In genomic region chr4:41460690-41461089, GRCm38 (mm10) we compare ENCODE assay signal across 22 mouse cellular contexts. TPM values are rescaled to one million over a fixed set of nuclear protein-coding genes. Genes with fewer than 3 reads are reported as not detected.
DNase-seq lines count a peak whose midpoint lies in the region; ATAC-seq and TF ChIP-seq lines count a peak whose summit lies in the region.
"Had no signal": no experiment of that assay in that cellular context is flagged by ENCODE, and none has a peak within 500 bp of the region (broad histone marks: within the 10 kb centered on the region; RNA-seq: fewer than 3 reads in every experiment).

No protein-coding gene starts in this region.

- no peak overlapping the region for H3K9ac ChIP-seq in embryonic facial prominence, embryonic 14.5 days (ENCODE audit: low read depth, low read length)

- no peaks in the 10 kb centered on the region for H3K9me3 ChIP-seq in embryonic facial prominence, embryonic 14.5 days (ENCODE audit: control insufficient read depth, low read length)
- H3K9me3 ChIP-seq in embryonic facial prominence, embryonic 10.5 days: no peaks in the 10 kb centered on the region
- H3K9me3 ChIP-seq: G1E had no signal

- H3ac ChIP-seq in C2C12 (ENCODE audit: control insufficient read depth, insufficient read length, low read depth): no peak overlapping the region
- no peak overlapping the region for H3ac ChIP-seq in myocyte (ENCODE audit: control insufficient read depth, insufficient read length)

- no peak for TF ChIP-seq POLR2A in myocyte (IDR thresholded peaks at IDR 0.05; ENCODE audit: insufficient read length, low read depth)

- no peak for TF ChIP-seq CTCF in C2C12 (IDR thresholded peaks at IDR 0.05; ENCODE audit: control insufficient read depth, insufficient read depth, insufficient read length)

- no peak for ATAC-seq in embryonic facial prominence, embryonic 14.5 days (ENCODE audit: low read depth)
- no peak for ATAC-seq in inflammation-experienced regulatory T-cells, adult 6 months
- ATAC-seq: activated CD4-positive, CD25-positive, alpha-beta regulatory T cell, adult 4 months; CD4-positive, CD25-positive, alpha-beta regulatory T cell, adult 4 months; Patski had no signal

- H3K79me3 ChIP-seq in C2C12 (ENCODE audit: low read depth): peaks cover 28% of the 10 kb centered on the region

- peaks cover 10% of the 10 kb centered on the region; the same call in 1 of the 2 replicates for H3K4me1 ChIP-seq in embryonic facial prominence, embryonic 14.5 days (ENCODE audit: control insufficient read depth, insufficient read depth, low read length)
- H3K4me1 ChIP-seq in embryonic facial prominence, embryonic 10.5 days: peaks cover 20% of the 10 kb centered on the region

- H3K79me2 ChIP-seq in C2C12 (ENCODE audit: control insufficient read depth, insufficient read depth) (peaks cover 45% of the 10 kb centered on the region), myocyte (ENCODE audit: control insufficient read depth, insufficient read depth) (peaks cover 32% of the 10 kb centered on the region)

- H3K27me3 ChIP-seq in embryonic facial prominence, embryonic 14.5 days (replicated peaks; ENCODE audit: control insufficient read depth, insufficient read depth, low read length): no peaks in the 10 kb centered on the region
- no peaks in the 10 kb centered on the region for H3K27me3 ChIP-seq in embryonic facial prominence, embryonic 10.5 days (replicated peaks; ENCODE audit: low read depth, poor library complexity, severe bottlenecking)
- H3K27me3 ChIP-seq in C2C12 (ENCODE audit: control insufficient read depth, insufficient read depth, insufficient read length): no peaks in the 10 kb centered on the region
- H3K27me3 ChIP-seq in myocyte (ENCODE audit: control insufficient read depth, insufficient read depth, insufficient read length): no peaks in the 10 kb centered on the region
- H3K27me3 ChIP-seq: CH12.LX, Patski had no signal

- H3K27ac ChIP-seq in embryonic facial prominence, embryonic 14.5 days (replicated peaks; ENCODE audit: low read depth, low read length): no peak overlapping the region
- H3K27ac ChIP-seq in embryonic facial prominence, embryonic 10.5 days (replicated peaks): no peak overlapping the region

- no peak overlapping the region for H3K4me2 ChIP-seq in embryonic facial prominence, embryonic 14.5 days (ENCODE audit: low read depth, low read length)
- peak overlapping the region; percentile 52 for H3K4me2 ChIP-seq in myocyte (ENCODE audit: low read depth)

- no peak overlapping the region for H3K4me3 ChIP-seq in embryonic facial prominence, embryonic 14.5 days (ENCODE audit: low read depth, low read length)
- no peak overlapping the region for H3K4me3 ChIP-seq in embryonic facial prominence, embryonic 10.5 days
- H3K4me3 ChIP-seq in C2C12 (ENCODE audit: insufficient read depth, poor library complexity, severe bottlenecking): no peak overlapping the region
- no peak overlapping the region for H3K4me3 ChIP-seq in myocyte

- DNase-seq in embryonic facial prominence, embryonic 14.5 days (ENCODE audit: low spot score): peak; percentile 32
- DNase-seq in embryonic facial prominence, embryonic 10.5 days (ENCODE audit: low spot score): no peak
- no peak for DNase-seq in thymus, postnatal 10 days (ENCODE audit: low spot score in 2 of 2)
- DNase-seq: adrenal gland, adult 2 months; adrenal gland, adult 8-10 months; adrenal gland, postnatal 10 days; adrenal gland, postnatal 14 days; adrenal gland, postnatal 25 days; adrenal gland, postnatal 36 days; B cell, adult 2 months; cerebellum, adult 11 months; cerebellum, adult 11-12 months; cerebellum, adult 18-20 months; cerebellum, adult 2 months had no signal

- WGBS in embryonic facial prominence, embryonic 14.5 days: 93% methylated on average over 1 of the region's 1 CpGs
- 87% methylated on average over 1 of the region's 1 CpGs for WGBS in embryonic facial prominence, embryonic 10.5 days

- H3K36me3 ChIP-seq in embryonic facial prominence, embryonic 14.5 days (ENCODE audit: control insufficient read depth, insufficient read depth, low read length): 0 out of 2 replicates have a peak, but pooled peaks cover 4% of the 10 kb centered on the region
- H3K36me3 ChIP-seq in embryonic facial prominence, embryonic 10.5 days (replicated peaks): peaks cover 26% of the 10 kb centered on the region
- H3K36me3 ChIP-seq in C2C12 (ENCODE audit: control insufficient read depth, insufficient read depth) (no peaks in the 10 kb centered on the region), myocyte (ENCODE audit: control insufficient read depth, insufficient read depth) (no peaks in the 10 kb centered on the region)

TF ChIP-seq in C2C12, 6 proteins besides CTCF, POLR2A, EP300 and RAD21:
- TF ChIP-seq USF1 (IDR thresholded peaks at IDR 0.05; ENCODE audit: low read depth): no peak
- TF ChIP-seq MYOD1 (IDR thresholded peaks at IDR 0.05; ENCODE audit: control insufficient read depth, insufficient read length, low read depth): peak; percentile 76
- no peak for TF ChIP-seq MAX (IDR thresholded peaks at IDR 0.05)
- TF ChIP-seq FOSL1 (IDR thresholded peaks at IDR 0.05; ENCODE audit: insufficient read depth, low read length, poor library complexity, severe bottlenecking): no peak
TF ChIP-seq in C2C12: peak in this region for 1.

TF ChIP-seq in myocyte, 11 proteins besides CTCF, POLR2A, EP300 and RAD21:
- TF ChIP-seq MYOG (IDR thresholded peaks at IDR 0.05; ENCODE audit: control insufficient read depth in 1 of 3, insufficient read depth in 1 of 3, insufficient read length in 2 of 3, low read depth in 2 of 3) (peak in 1 of 3 experiments; percentile 98), TCF3 (IDR thresholded peaks at IDR 0.05; ENCODE audit: insufficient read length, low read depth) (peak; percentile 79), TCF12 (IDR thresholded peaks at IDR 0.05; ENCODE audit: insufficient read depth, poor library complexity, severe bottlenecking) (peak; percentile 92), USF1 (IDR thresholded peaks at IDR 0.05; ENCODE audit: low read depth) (no peak), CEBPB (IDR thresholded peaks at IDR 0.05; ENCODE audit: insufficient read depth, poor library complexity, severe bottlenecking) (no peak), MYOD1 (IDR thresholded peaks at IDR 0.05; ENCODE audit: control insufficient read depth in 1 of 3, insufficient read length in 2 of 3, low read depth in 2 of 3) (peak; percentile 87 to 96 (median 88)), REST (IDR thresholded peaks at IDR 0.05; ENCODE audit: insufficient read depth, insufficient read length) (no peak)

RNA-seq across cellular contexts. Expression of gene Kif24, which starts 4.0 kb away (rescaled TPM):
- polyA plus RNA-seq in embryonic facial prominence, embryonic 14.5 days (2014; fragmentation: Nextera tagmentation; extraction: Ambion mirVana): 5.7 and 6.3 TPM in 2 replicates
- polyA plus RNA-seq in embryonic facial prominence, embryonic 10.5 days (2016; fragmentation: Nextera tagmentation; extraction: Ambion mirVana): 13.7 and 15.1 TPM in 2 replicates
- polyA plus RNA-seq in C2C12 (2012; fragmentation: generic; extraction: Trizol) (3.0 TPM), myocyte (2012; fragmentation: generic; extraction: Trizol) (7.2 TPM)
- 1 to 10 TPM; 1.2 to 4.7 (median 1.5) TPM for polyA plus RNA-seq in inflammation-experienced regulatory T-cells, adult 6 months (2017; shearing (Covaris generic))

RNA-seq across cellular contexts. Expression of gene Nudt2, which starts 4.3 kb away (rescaled TPM):
- 49.0 and 50.7 TPM in 2 replicates for polyA plus RNA-seq in embryonic facial prominence, embryonic 14.5 days (2014; fragmentation: Nextera tagmentation; extraction: Ambion mirVana)
- 55.4 and 61.4 TPM in 2 replicates for polyA plus RNA-seq in embryonic facial prominence, embryonic 10.5 days (2016; fragmentation: Nextera tagmentation; extraction: Ambion mirVana)
- 27.3 TPM for polyA plus RNA-seq in C2C12 (2012; fragmentation: generic; extraction: Trizol)
- 36.9 TPM for polyA plus RNA-seq in myocyte (2012; fragmentation: generic; extraction: Trizol)
- polyA plus RNA-seq in inflammation-experienced regulatory T-cells, adult 6 months (2017; shearing (Covaris generic)): 10 to 100 TPM; 15.3 to 22.1 (median 17.8) TPM

RNA-seq across cellular contexts. Expression of gene AI464131, which starts 42.2 kb away (rescaled TPM):
- polyA plus RNA-seq in embryonic facial prominence, embryonic 14.5 days (2014; fragmentation: Nextera tagmentation; extraction: Ambion mirVana): 12.5 and 13.7 TPM in 2 replicates
- 5.7 and 8.9 TPM in 2 replicates for polyA plus RNA-seq in embryonic facial prominence, embryonic 10.5 days (2016; fragmentation: Nextera tagmentation; extraction: Ambion mirVana)
- 2.8 TPM for polyA plus RNA-seq in C2C12 (2012; fragmentation: generic; extraction: Trizol)
- 33.9 TPM for polyA plus RNA-seq in myocyte (2012; fragmentation: generic; extraction: Trizol)
- not detected for polyA plus RNA-seq in inflammation-experienced regulatory T-cells, adult 6 months (2017; shearing (Covaris generic))
- polyA plus RNA-seq: activated CD4-positive, CD25-positive, alpha-beta regulatory T cell, adult 4 months; CD4-positive, CD25-positive, alpha-beta regulatory T cell, adult 4 months had no signal

RNA-seq across cellular contexts. Expression of gene 1110017D15Rik, which starts 56.4 kb away (rescaled TPM):
- polyA plus RNA-seq in embryonic facial prominence, embryonic 14.5 days (2014; fragmentation: Nextera tagmentation; extraction: Ambion mirVana): 6.0 and 16.3 TPM in 2 replicates
- 5.3 and 6.1 TPM in 2 replicates for polyA plus RNA-seq in embryonic facial prominence, embryonic 10.5 days (2016; fragmentation: Nextera tagmentation; extraction: Ambion mirVana)
- polyA plus RNA-seq in C2C12 (2012; fragmentation: generic; extraction: Trizol) (0.14 TPM), myocyte (2012; fragmentation: generic; extraction: Trizol) (0.06 TPM)
- not detected for polyA plus RNA-seq in inflammation-experienced regulatory T-cells, adult 6 months (2017; shearing (Covaris generic))
- polyA plus RNA-seq: activated CD4-positive, CD25-positive, alpha-beta regulatory T cell, adult 4 months; CD4-positive, CD25-positive, alpha-beta regulatory T cell, adult 4 months had no signal
